Mouse (Mus musculus): ENCODE data around the gene Wdr63. TPM values are rescaled to one million over a fixed set of nuclear protein-coding genes. Genes with fewer than 3 reads are reported as not detected.

The Wdr63 gene
- polyA plus RNA-seq, 1 experiment from 2014 or later: 1.3 TPM

- Histone ChIP-seq H3K9ac (ENCODE audit: low read depth, low read length) (no peak overlapping the region), H3K4me2 (ENCODE audit: low read length) (peak overlapping the region; percentile 96), H3K27me3 (replicated peaks; ENCODE audit: control insufficient read depth, insufficient read depth, low read length) (peaks cover 23% of the 10 kb centered on the region), H3K27ac (ENCODE audit: low read depth, low read length) (no peak overlapping the region), H3K36me3 (ENCODE audit: control insufficient read depth, insufficient read depth, low read length) (no peaks in the 10 kb centered on the region), H3K4me1 (ENCODE audit: control insufficient read depth, insufficient read depth, low read depth, low read length) (peaks cover 11% of the 10 kb centered on the region), H3K9me3 (ENCODE audit: control insufficient read depth, low read length) (no peaks in the 10 kb centered on the region), H3K4me3 (ENCODE audit: low read length) (peak overlapping the region; percentile 47)
- WGBS: 27% methylated on average over 11 of the region's 11 CpGs
- no peak for ATAC-seq
Measured at GRCm38 (mm10) chr3:146150560-146150959, 42.6 kb upstream of the Wdr63 start.

DNA sequence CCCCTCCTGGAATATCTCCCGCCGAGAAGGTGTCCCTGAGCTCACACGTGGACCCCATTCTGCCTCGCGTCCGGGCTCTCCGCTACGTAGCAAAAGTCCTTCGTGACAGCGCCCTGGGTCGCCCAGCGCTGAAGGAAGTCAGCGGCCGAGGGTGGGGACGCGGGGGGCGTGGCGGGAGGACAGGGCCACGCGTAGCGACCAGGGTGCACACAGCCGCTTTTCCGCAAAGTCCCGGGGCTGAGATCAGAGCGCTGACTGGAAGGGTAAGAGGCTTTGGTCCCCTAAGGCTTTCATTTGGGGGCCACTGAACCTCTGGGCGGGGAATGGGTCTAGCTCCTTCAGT is 42.1 kb upstream of the Wdr63 start:
- peak overlapping the region; percentile 47 for H3K4me3 ChIP-seq (ENCODE audit: low read length)
- WGBS: under 1% methylated on average over 26 of the region's 26 CpGs

DNA sequence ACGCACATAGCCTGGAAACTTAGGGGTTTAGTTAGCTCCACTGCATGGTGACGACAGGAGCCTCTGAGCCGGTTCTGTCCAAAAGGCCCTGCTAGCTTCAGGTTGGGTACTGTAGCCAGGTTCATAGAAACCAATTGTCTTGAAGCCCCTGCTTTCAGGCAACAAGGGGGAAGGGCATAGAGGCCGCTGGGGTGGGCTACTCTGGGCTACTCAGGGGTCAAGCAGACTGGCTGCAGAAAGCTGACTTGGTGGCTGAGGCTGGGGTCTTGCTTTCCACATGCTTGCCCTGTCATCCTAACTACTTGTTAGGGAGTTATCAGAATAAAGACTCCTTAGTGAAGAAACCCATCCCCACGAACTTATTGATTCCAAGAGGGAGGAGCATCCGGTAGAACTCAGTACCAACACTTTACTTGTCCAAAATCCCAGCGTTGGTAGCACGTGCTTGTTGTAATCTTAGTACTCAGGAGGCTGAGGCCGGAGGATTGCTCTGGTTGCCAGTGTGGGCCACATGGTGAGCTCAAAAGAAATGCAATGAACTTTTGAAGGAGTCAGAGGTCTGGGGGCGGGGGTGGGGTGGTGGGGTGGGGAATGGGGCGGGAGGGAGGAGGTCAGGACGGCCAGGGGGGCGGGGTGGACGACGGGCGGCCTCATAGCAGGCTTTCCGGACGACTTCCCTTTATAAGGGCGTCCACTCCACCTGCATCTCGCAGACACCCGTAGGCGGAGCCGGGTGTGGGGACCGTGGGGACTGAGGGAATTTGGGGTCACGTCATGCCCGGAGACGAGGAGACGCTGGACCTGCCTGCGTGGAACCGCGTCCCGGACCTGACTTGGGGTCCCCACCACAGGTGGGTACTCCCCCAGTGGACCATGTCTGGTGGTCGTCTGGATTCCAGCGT is 41.5 kb upstream of the Wdr63 start, which contains the start of gene Mcoln2:
Mcoln2 (plus strand) TSS at position 678 of the 902 bp plus-strand sequence.
- Histone ChIP-seq H3K27ac (ENCODE audit: low read depth, low read length) (no peak within 1 kb of the TSS), H3K4me1 (ENCODE audit: control insufficient read depth, insufficient read depth, low read depth, low read length) (peaks cover 11% of the 10 kb centered on the region), H3K4me3 (ENCODE audit: low read length) (peak within 1 kb of the TSS; percentile 47), H3K4me2 (ENCODE audit: low read length) (peak within 1 kb of the TSS; percentile 96), H3K9ac (ENCODE audit: low read depth, low read length) (peak within 1 kb of the TSS; percentile 55), H3K27me3 (replicated peaks; ENCODE audit: control insufficient read depth, insufficient read depth, low read length) (peaks cover 23% of the 10 kb centered on the region), H3K36me3 (ENCODE audit: control insufficient read depth, insufficient read depth, low read length) (no peaks in the 10 kb centered on the region), H3K9me3 (ENCODE audit: control insufficient read depth, low read length) (no peaks in the 10 kb centered on the region)
- peak; percentile 17; the same call in 1 of the 2 replicates for ATAC-seq
- 15% methylated on average over 26 of the region's 34 CpGs for WGBS

More for the DNA sequence above, 42.1 kb upstream of the Wdr63 start:
- H3K4me2 ChIP-seq (ENCODE audit: low read length): peak overlapping the region; percentile 96
- no peak overlapping the region for H3K27ac ChIP-seq (ENCODE audit: low read depth, low read length)
- peak overlapping the region; percentile 55 for H3K9ac ChIP-seq (ENCODE audit: low read depth, low read length)
- peak; percentile 40; the same call in 1 of the 2 replicates for ATAC-seq
- H3K4me1 ChIP-seq (ENCODE audit: control insufficient read depth, insufficient read depth, low read depth, low read length): peaks cover 11% of the 10 kb centered on the region
- no peaks in the 10 kb centered on the region for H3K9me3 ChIP-seq (ENCODE audit: control insufficient read depth, low read length)
- peaks cover 23% of the 10 kb centered on the region for H3K27me3 ChIP-seq (replicated peaks; ENCODE audit: control insufficient read depth, insufficient read depth, low read length)
- H3K36me3 ChIP-seq (ENCODE audit: control insufficient read depth, insufficient read depth, low read length): no peaks in the 10 kb centered on the region

DNA sequence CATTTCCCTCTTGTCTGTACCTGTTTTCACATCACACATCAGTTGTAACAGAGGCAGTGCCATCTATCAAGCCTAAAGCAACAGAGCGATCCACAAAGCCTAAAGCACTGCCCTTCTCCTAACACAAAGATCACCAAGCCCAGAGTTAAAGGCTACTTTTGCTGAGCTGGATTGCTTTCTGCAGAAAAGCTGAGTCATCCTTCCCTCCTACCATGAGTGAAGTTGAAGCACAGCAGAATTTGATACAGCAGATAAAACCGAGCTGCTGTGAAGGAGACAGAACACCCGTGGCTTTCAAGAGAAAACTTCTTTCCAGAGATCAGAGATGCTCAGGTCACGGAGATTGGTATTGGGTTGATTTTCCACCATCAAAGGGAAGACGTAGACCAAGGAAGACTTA is 38.2 kb upstream of the Wdr63 start:
- H3K27ac ChIP-seq (ENCODE audit: low read depth, low read length): no peak overlapping the region
- H3K36me3 ChIP-seq (ENCODE audit: control insufficient read depth, insufficient read depth, low read length): no peaks in the 10 kb centered on the region
- peaks cover 14% of the 10 kb centered on the region for H3K27me3 ChIP-seq (replicated peaks; ENCODE audit: control insufficient read depth, insufficient read depth, low read length)
- WGBS: 76% methylated on average over 5 of the region's 5 CpGs
- no peak for ATAC-seq
- no peak overlapping the region for H3K9ac ChIP-seq (ENCODE audit: low read depth, low read length)
- H3K4me1 ChIP-seq (ENCODE audit: control insufficient read depth, insufficient read depth, low read depth, low read length): peaks cover 11% of the 10 kb centered on the region
- H3K9me3 ChIP-seq (ENCODE audit: control insufficient read depth, low read length): no peaks in the 10 kb centered on the region
- no peak overlapping the region for H3K4me3 ChIP-seq (ENCODE audit: low read length)
- no peak overlapping the region for H3K4me2 ChIP-seq (ENCODE audit: low read length)

DNA sequence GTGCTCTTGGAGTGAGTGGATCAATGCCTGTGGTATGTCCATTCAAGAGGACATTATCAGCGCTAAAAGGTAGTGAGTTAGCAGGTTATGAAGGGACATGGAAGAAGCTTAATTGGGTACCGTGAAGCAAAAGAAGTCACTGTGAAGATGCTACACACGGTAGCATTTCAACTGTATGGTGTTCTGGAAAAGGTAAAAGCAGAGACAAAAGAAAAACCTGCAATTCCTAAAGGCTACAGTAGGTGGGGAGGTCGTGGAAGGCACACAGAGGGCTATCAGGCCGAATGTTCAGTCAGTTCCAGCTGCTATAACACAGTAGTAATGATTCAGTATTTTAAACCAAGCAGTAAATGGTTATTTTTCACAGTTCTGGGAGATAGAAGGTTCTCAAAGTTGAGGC is 37.6 kb upstream of the Wdr63 start:
- Histone ChIP-seq H3K9me3 (ENCODE audit: control insufficient read depth, low read length) (no peaks in the 10 kb centered on the region), H3K36me3 (ENCODE audit: control insufficient read depth, insufficient read depth, low read length) (no peaks in the 10 kb centered on the region), H3K4me3 (ENCODE audit: low read length) (no peak overlapping the region), H3K4me2 (ENCODE audit: low read length) (no peak overlapping the region), H3K4me1 (ENCODE audit: control insufficient read depth, insufficient read depth, low read depth, low read length) (peaks cover 8% of the 10 kb centered on the region), H3K27ac (ENCODE audit: low read depth, low read length) (no peak overlapping the region), H3K9ac (ENCODE audit: low read depth, low read length) (no peak overlapping the region), H3K27me3 (replicated peaks; ENCODE audit: control insufficient read depth, insufficient read depth, low read length) (peaks cover 9% of the 10 kb centered on the region; the same call in 1 of the 2 replicates)
- ATAC-seq: no peak
- 57% methylated on average over 5 of the region's 5 CpGs for WGBS

DNA sequence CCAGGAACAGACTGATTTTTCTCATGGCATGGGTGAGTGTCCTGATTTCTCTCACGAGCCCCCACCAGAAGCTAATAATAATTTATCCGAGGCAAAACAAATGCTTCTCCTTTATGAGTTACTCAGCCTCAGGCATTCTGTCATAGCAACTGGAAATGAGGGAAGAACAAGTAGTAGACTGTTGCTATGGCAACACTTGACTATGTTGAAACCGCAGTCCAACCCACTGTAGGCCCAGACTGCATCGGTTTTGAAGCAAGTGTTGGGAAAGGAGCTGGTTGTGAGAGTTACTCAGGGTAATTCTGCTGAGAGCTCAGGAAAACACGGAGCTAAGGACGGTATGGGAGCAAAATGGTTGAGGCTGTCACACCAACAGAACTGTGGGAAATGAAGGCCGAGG is 34.6 kb upstream of the Wdr63 start:
- Histone ChIP-seq H3K27ac (ENCODE audit: low read depth, low read length) (no peak overlapping the region), H3K9me3 (ENCODE audit: control insufficient read depth, low read length) (no peaks in the 10 kb centered on the region), H3K4me3 (ENCODE audit: low read length) (no peak overlapping the region), H3K9ac (ENCODE audit: low read depth, low read length) (no peak overlapping the region), H3K4me1 (ENCODE audit: control insufficient read depth, insufficient read depth, low read depth, low read length) (no peaks in the 10 kb centered on the region), H3K36me3 (ENCODE audit: control insufficient read depth, insufficient read depth, low read length) (no peaks in the 10 kb centered on the region), H3K4me2 (ENCODE audit: low read length) (no peak overlapping the region), H3K27me3 (replicated peaks; ENCODE audit: control insufficient read depth, insufficient read depth, low read length) (no peaks in the 10 kb centered on the region)
- WGBS: 82% methylated on average over 7 of the region's 7 CpGs
- no peak for ATAC-seq

GRCm38 (mm10) chr3:146140276-146140675 is 32.3 kb upstream of the Wdr63 start:
- Histone ChIP-seq H3K4me1 (ENCODE audit: control insufficient read depth, insufficient read depth, low read depth, low read length) (no peaks in the 10 kb centered on the region), H3K4me3 (ENCODE audit: low read length) (no peak overlapping the region), H3K36me3 (ENCODE audit: control insufficient read depth, insufficient read depth, low read length) (no peaks in the 10 kb centered on the region), H3K4me2 (ENCODE audit: low read length) (no peak overlapping the region), H3K27ac (ENCODE audit: low read depth, low read length) (no peak overlapping the region), H3K9me3 (ENCODE audit: control insufficient read depth, low read length) (no peaks in the 10 kb centered on the region), H3K27me3 (replicated peaks; ENCODE audit: control insufficient read depth, insufficient read depth, low read length) (no peaks in the 10 kb centered on the region), H3K9ac (ENCODE audit: low read depth, low read length) (no peak overlapping the region)
- no peak for ATAC-seq
- WGBS: 94% methylated on average over 7 of the region's 7 CpGs

- Histone ChIP-seq H3K4me1 (ENCODE audit: control insufficient read depth, insufficient read depth, low read depth, low read length) (no peaks in the 10 kb centered on the region), H3K9me3 (ENCODE audit: control insufficient read depth, low read length) (no peaks in the 10 kb centered on the region), H3K27me3 (replicated peaks; ENCODE audit: control insufficient read depth, insufficient read depth, low read length) (no peaks in the 10 kb centered on the region), H3K36me3 (ENCODE audit: control insufficient read depth, insufficient read depth, low read length) (no peaks in the 10 kb centered on the region), H3K4me3 (ENCODE audit: low read length) (no peak overlapping the region), H3K4me2 (ENCODE audit: low read length) (no peak overlapping the region), H3K9ac (ENCODE audit: low read depth, low read length) (no peak overlapping the region), H3K27ac (ENCODE audit: low read depth, low read length) (no peak overlapping the region)
- 37% methylated on average over 10 of the region's 10 CpGs for WGBS
- ATAC-seq: no peak
Measured at GRCm38 (mm10) chr3:146136422-146136821, 28.5 kb upstream of the Wdr63 start.

GRCm38 (mm10) chr3:146135417-146135816 is 27.5 kb upstream of the Wdr63 start:
- no peaks in the 10 kb centered on the region for H3K4me1 ChIP-seq (ENCODE audit: control insufficient read depth, insufficient read depth, low read depth, low read length)
- WGBS: 90% methylated on average over 2 of the region's 2 CpGs
- H3K36me3 ChIP-seq (ENCODE audit: control insufficient read depth, insufficient read depth, low read length): no peaks in the 10 kb centered on the region
- H3K9ac ChIP-seq (ENCODE audit: low read depth, low read length): no peak overlapping the region
- H3K4me2 ChIP-seq (ENCODE audit: low read length): no peak overlapping the region
- no peak overlapping the region for H3K27ac ChIP-seq (ENCODE audit: low read depth, low read length)
- H3K27me3 ChIP-seq (replicated peaks; ENCODE audit: control insufficient read depth, insufficient read depth, low read length): no peaks in the 10 kb centered on the region
- no peak for ATAC-seq
- no peaks in the 10 kb centered on the region for H3K9me3 ChIP-seq (ENCODE audit: control insufficient read depth, low read length)
- H3K4me3 ChIP-seq (ENCODE audit: low read length): no peak overlapping the region
